Mouse (Mus musculus): ENCODE measurements around the gene Zfp507.

The Zfp507 gene

GRCm38 (mm10) chr7:35738871-35739270 lies 63.9 kb downstream of the Zfp507 start:
- DNase-seq (ENCODE audit: low spot score in 2 of 2): no peak

GRCm38 (mm10) chr7:35733313-35734050 lies 69.3 kb downstream of the Zfp507 start:
- no peak for DNase-seq (ENCODE audit: low spot score in 2 of 2)

GRCm38 (mm10) chr7:35732585-35733059 lies 70.2 kb downstream of the Zfp507 start:
- DNase-seq (ENCODE audit: low spot score in 2 of 2): no peak

GRCm38 (mm10) chr7:35729621-35730031 lies 73.2 kb downstream of the Zfp507 start:
- DNase-seq (ENCODE audit: low spot score in 2 of 2): peak in 1 of 2 experiments; percentile 27

GRCm38 (mm10) chr7:35728376-35728775 lies 74.4 kb downstream of the Zfp507 start:
- DNase-seq (ENCODE audit: low spot score in 2 of 2): no peak

- no peak for DNase-seq (ENCODE audit: low spot score in 2 of 2)
Measured at GRCm38 (mm10) chr7:35723035-35723434, 79.8 kb downstream of the Zfp507 start.
